Mouse (Mus musculus) midbrain, embryonic 16.5 days (tissue): ENCODE data around the gene Commd9. TPM values are rescaled to one million over a fixed set of nuclear protein-coding genes. Genes with fewer than 3 reads are reported as not detected.

Experiments used
- ATAC-seq: fragments of 200-750 bp; cut with Nextera tagmentation; 2 replicates; pipeline ENCODE4 v1.8.0; 2017; ENCODE audit warnings: moderate TSS enrichment
- H3K27ac ChIP-seq: fragments of 300-500 bp; sonication (generic); 2 replicates; pipeline ENCODE4 v1.5.1; 2014; ENCODE audit warnings: mild to moderate bottlenecking, low read length, mixed read lengths
- H3K27me3 ChIP-seq: fragments of 300-500 bp; sonication (generic); 2 replicates; pipeline ENCODE4 v1.6.1; 2014; ENCODE audit warnings: low read depth, low read length, mixed read lengths; ENCODE audit not compliant: control insufficient read depth, insufficient read depth
- H3K36me3 ChIP-seq: fragments of 300-500 bp; sonication (generic); 2 replicates; pipeline ENCODE4 v1.6.1; 2014; ENCODE audit warnings: mild to moderate bottlenecking, low read length, moderate library complexity, mixed read lengths; ENCODE audit not compliant: control insufficient read depth, insufficient read depth
- H3K4me1 ChIP-seq: fragments of 300-500 bp; sonication (generic); 2 replicates; pipeline ENCODE4 v1.6.1; 2014; ENCODE audit warnings: mild to moderate bottlenecking, low read length, mixed read lengths; ENCODE audit not compliant: control insufficient read depth, insufficient read depth
- H3K4me2 ChIP-seq: fragments of 300-500 bp; sonication (generic); 2 replicates; pipeline ENCODE4 v1.6.1; 2014; ENCODE audit warnings: mild to moderate bottlenecking, low read length, mixed read lengths
- H3K4me3 ChIP-seq: fragments of 300-500 bp; sonication (generic); 2 replicates; pipeline ENCODE4 v1.5.1; 2014; ENCODE audit warnings: low read depth, mild to moderate bottlenecking, low read length, moderate library complexity, mixed read lengths
- H3K9ac ChIP-seq: fragments of 300-500 bp; sonication (generic); 2 replicates; pipeline ENCODE4 v1.6.1; 2014; ENCODE audit warnings: low read depth, low read length, mixed read lengths
- H3K9me3 ChIP-seq: fragments of 300-500 bp; sonication (generic); replicated peaks from 2 replicates; pipeline ENCODE4 v1.6.1; 2014; ENCODE audit warnings: mild to moderate bottlenecking, low read length, mixed read lengths; ENCODE audit not compliant: control insufficient read depth, poor library complexity, severe bottlenecking
- WGBS: fragments of 180-500 bp; shearing (Covaris S2); extraction: QIAGEN DNeasy Blood & Tissue Kit; methylation state at CpG from one replicate; pipeline ENCODE4 v1.1.7; 2014; 5-methylcytosine and 5-hydroxymethylcytosine counted together
- polyA plus RNA-seq: library from polyadenylated mRNA; unstranded; fragments of >200 nt; fragmentation: Nextera tagmentation; extraction: Ambion mirVana; gene quantifications from 2 replicates; pipeline ENCODE4 v1.2.1, GENCODE M21; 2015

Commd9 gene
- polyA plus RNA-seq, 1 experiment from 2014 or later: 119 TPM

DNA sequence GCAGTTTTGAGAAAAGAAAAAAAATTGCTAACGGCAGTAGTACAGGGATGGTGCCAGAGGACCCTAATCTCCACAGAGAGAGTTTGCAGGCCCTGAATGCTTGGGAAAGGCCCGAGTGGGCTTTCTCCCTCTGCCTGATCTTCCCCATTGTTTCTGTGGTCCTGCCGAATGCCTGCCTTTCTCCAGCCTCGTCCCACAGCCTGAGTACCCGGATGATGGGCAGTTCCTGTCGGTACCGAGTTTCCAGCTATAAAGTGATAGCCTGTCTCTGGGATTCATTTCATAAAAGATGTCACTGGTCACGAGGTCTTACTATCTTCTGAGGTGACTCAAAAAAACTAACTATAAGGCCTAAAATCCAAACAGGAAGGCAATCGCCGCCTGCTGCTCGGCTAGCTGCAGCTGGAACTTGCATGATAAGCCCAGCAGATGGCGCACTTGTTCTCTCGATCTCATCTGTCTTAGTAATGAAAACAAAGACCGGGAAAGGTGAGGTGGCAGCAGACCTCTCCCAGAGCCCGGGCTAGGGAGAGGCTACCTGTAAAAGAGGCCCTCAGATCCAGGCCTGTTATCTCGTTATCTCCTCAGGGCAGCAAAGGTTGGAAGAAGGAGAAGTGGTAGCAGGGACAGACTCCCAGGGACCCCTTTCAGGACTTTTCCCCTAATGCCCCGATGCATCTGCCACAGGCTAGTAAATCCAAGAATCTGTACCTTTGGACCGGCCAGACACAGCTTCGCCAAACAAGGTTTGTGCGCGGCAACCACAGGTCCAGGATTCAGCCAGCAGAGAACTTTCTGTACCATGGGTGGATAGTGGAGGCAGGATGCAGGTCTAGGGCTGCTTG lies 19.7 kb downstream of the Commd9 start:
- ATAC-seq: peak; percentile 85
- peaks cover 8% of the 10 kb centered on the region for H3K4me1 ChIP-seq
- 11% methylated on average over 21 of the region's 21 CpGs for WGBS
- no peaks in the 10 kb centered on the region for H3K36me3 ChIP-seq
- H3K27ac ChIP-seq: peak overlapping the region; percentile 43
- no peaks in the 10 kb centered on the region for H3K9me3 ChIP-seq
- H3K27me3 ChIP-seq: no peaks in the 10 kb centered on the region
- H3K4me3 ChIP-seq: peak overlapping the region; percentile 3; the same call in 1 of the 2 replicates
- peak overlapping the region; percentile 44 for H3K4me2 ChIP-seq
- H3K9ac ChIP-seq: peak overlapping the region; percentile 49

DNA sequence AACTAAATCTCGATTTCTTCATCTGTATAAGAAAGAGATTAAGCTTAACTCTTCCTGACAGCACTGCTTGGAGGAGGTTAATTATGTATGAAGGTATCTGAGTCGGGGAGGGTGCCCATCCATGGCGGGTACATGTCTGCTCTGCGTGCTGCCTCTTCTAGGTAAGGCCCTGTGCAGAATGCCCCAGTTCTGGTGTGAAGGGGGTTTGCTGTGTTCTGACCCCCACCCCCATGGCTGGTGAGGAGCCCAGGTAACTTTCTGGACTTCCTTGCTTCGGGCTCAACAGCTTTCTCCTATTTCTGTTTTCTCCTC lies 20.3 kb downstream of the Commd9 start:
- H3K27ac ChIP-seq: peak overlapping the region; percentile 43
- no peaks in the 10 kb centered on the region for H3K9me3 ChIP-seq
- H3K36me3 ChIP-seq: no peaks in the 10 kb centered on the region
- peaks cover 8% of the 10 kb centered on the region for H3K4me1 ChIP-seq
- H3K4me2 ChIP-seq: peak overlapping the region; percentile 44
- no peak overlapping the region for H3K4me3 ChIP-seq
- H3K9ac ChIP-seq: peak overlapping the region; percentile 42
- H3K27me3 ChIP-seq: no peaks in the 10 kb centered on the region
- peak; percentile 63 for ATAC-seq
- WGBS: 35% methylated on average over 5 of the region's 5 CpGs

DNA sequence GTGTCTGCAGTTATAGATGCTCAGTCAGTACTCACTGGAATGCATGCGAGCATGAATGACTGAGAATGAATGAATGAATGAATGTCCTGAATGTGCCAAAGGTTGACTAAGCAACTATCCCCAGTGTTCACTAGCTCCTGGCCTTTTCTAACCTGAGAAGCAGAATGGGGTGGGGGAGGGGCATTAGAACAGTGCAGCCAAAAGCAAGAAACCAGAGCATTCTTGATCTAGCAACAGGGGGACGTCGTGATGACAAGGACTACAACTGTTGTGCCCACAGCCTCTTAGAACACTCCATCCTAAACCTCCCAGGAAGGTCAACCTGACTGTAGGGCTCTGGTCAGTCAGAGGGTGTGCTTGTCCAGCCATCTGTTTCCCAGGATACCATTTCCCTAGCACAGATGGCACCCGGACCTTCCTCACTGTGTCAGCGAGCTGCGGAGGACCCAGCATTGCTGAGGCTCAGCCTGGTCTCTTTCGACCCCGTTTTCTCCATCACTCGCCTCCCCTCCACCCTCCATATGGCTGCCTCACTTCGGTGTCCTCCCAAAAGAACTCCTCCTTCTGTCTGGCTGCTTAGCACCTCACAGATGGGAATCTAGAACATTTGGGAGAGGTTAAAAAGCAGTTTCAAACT lies 21.5 kb downstream of the Commd9 start:
- no peak overlapping the region for H3K9ac ChIP-seq
- 74% methylated on average over 10 of the region's 10 CpGs for WGBS
- H3K36me3 ChIP-seq: no peaks in the 10 kb centered on the region

DNA sequence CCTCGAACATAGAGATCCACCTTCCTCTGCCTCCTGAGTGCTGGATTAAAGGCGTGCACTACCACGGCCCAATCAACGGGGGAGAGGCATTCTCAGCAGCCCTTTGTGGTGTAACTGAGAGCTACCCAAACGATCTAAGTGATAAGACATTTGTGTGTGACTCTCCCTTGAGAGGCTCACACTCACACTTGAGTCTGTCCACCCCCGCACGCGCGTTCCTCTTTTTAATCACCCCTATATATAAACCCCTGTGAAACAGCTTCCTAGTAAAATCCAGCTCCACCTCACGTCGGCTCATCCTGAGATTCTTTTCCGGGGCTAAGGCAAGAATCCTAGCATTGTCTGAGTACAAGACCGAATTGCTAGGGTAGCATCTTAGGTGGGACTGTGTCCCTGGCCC lies 22.7 kb downstream of the Commd9 start:
- H3K27ac ChIP-seq: no peak overlapping the region
- H3K9me3 ChIP-seq: 0 out of 2 replicates have a peak, but pooled peaks cover 2% of the 10 kb centered on the region
- WGBS: 71% methylated on average over 13 of the region's 13 CpGs
- no peak overlapping the region for H3K9ac ChIP-seq
- H3K27me3 ChIP-seq: no peaks in the 10 kb centered on the region
- no peak for ATAC-seq
- H3K4me3 ChIP-seq: no peak overlapping the region
- no peaks in the 10 kb centered on the region for H3K36me3 ChIP-seq
- H3K4me2 ChIP-seq: no peak overlapping the region
- peaks cover 8% of the 10 kb centered on the region for H3K4me1 ChIP-seq

More for the DNA sequence above, 21.5 kb downstream of the Commd9 start:
- H3K27me3 ChIP-seq: no peaks in the 10 kb centered on the region
- no peak for ATAC-seq
- H3K9me3 ChIP-seq: 0 out of 2 replicates have a peak, but pooled peaks cover 2% of the 10 kb centered on the region
- H3K4me3 ChIP-seq: no peak overlapping the region
- H3K4me2 ChIP-seq: no peak overlapping the region
- no peak overlapping the region for H3K27ac ChIP-seq
- H3K4me1 ChIP-seq: peaks cover 8% of the 10 kb centered on the region

DNA sequence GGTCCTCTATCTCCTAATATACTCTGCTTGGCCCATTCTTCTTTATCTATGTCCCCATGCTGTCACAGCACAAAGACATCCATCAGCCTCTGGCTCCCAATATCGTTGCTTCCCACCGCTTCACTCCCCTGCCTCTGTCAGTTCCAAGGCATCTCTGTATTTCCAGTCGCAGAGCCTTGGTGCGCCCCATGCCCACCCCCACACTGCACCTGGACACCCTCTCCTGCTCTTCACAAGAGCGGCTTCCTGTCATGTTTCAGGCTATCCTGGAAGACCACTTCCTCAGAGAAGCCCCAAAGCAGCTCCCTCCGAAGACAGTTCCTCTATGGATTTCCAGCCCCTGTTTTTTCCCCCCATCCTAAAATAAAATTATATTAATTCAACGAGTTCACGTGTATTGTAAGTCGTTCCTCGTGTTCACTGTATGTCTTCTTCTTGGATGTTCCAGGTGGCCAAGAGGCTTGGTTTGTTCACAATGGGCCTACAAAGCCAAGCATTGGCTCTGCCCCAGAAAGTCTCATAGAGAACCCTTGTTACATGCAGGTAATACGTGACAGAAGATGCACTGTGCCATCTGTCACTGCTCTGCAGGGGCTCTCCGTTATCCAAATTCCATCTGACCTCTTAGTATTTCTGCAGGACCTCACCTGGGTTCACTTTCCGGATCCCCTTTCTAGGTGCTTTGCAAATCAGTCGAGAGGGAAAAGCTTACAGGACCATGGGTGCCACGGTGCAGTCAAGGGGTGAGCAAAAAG lies 23.5 kb downstream of the Commd9 start:
- no peak for ATAC-seq
- Histone ChIP-seq H3K4me3 (no peak overlapping the region), H3K9me3 (0 out of 2 replicates have a peak, but pooled peaks cover 2% of the 10 kb centered on the region), H3K27me3 (no peaks in the 10 kb centered on the region), H3K9ac (no peak overlapping the region), H3K4me1 (peaks cover 8% of the 10 kb centered on the region), H3K4me2 (no peak overlapping the region), H3K36me3 (no peaks in the 10 kb centered on the region), H3K27ac (no peak overlapping the region)
- WGBS: 83% methylated on average over 15 of the region's 15 CpGs

DNA sequence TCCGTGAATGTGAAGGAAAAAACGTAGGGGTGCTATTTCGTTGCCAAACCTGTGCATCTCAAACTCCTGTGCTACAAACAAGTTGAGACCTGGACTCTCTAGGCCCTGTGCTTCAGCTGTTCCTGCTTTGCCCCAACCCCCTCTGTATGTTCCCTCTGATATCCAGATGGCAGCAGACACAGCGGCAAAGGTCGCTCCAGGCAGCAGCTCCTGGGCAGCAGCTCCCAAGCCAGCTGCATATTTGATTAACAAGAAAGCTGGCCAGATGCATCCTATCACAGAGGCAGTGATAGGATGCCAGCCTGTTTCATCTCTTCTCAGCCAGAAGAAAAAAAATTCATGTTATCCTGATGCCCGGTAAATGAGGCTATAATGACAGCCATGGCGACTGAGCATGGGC lies 32.5 kb downstream of the Commd9 start:
- 65% methylated on average over 7 of the region's 7 CpGs for WGBS
- Histone ChIP-seq H3K36me3 (no peaks in the 10 kb centered on the region), H3K27ac (peak overlapping the region; percentile 37; the same call in 1 of the 2 replicates), H3K9ac (no peak overlapping the region), H3K4me3 (no peak overlapping the region), H3K9me3 (no peaks in the 10 kb centered on the region), H3K4me2 (no peak overlapping the region), H3K27me3 (no peaks in the 10 kb centered on the region), H3K4me1 (peaks cover 4% of the 10 kb centered on the region)
- peak; percentile 66; the same call in 1 of the 2 replicates for ATAC-seq

DNA sequence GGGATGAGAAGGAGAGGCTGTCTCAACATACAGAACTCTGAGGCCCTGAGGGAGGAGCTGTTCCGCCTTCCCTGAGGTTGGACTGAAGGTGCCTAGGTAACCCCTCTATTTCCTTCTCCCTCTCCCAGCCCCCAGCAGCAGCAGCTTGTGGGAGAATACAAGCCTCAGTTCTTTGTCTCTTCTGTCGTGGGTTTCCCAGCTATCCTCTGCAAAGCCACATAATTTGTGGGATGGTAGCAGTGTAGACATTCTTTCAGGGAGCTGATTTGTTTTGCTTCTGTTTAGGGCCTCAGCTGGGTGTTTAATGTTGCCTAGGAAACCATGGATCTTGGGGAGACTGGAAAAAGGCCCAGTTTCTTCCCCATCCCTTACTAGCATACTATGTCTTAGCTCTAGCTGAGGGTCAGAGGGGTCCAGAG lies 34.1 kb downstream of the Commd9 start:
- no peak for ATAC-seq
- Histone ChIP-seq H3K4me1 (peaks cover 4% of the 10 kb centered on the region), H3K4me2 (no peak overlapping the region), H3K27ac (peak overlapping the region; percentile 1; the same call in 1 of the 2 replicates), H3K36me3 (no peaks in the 10 kb centered on the region), H3K9ac (no peak overlapping the region), H3K4me3 (no peak overlapping the region), H3K27me3 (no peaks in the 10 kb centered on the region), H3K9me3 (no peaks in the 10 kb centered on the region)
- WGBS: 30% methylated on average over 2 of the region's 2 CpGs

DNA sequence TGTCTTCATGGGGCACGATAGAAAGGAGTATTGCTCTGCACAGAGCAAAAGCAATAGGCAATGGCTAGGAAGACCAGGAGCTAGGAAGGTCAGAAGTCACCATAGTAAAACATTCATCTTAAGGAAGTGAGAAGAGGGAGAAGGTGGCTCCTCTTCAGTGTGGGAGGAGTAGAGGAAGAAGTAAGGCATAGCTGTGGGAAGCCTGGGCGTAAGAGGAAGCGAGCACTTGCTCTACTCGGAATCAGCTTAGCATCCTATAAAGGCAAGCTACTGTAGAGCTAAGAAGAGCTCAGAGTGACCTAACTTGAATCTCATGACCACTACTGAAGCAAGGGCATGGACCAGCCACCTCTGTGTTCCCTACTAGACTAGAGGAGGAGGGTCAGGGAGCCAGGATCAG lies 36.3 kb downstream of the Commd9 start:
- no peak overlapping the region for H3K27ac ChIP-seq
- peaks cover 7% of the 10 kb centered on the region for H3K4me1 ChIP-seq
- no peak for ATAC-seq

More for the DNA sequence above, 36.3 kb downstream of the Commd9 start:
- H3K36me3 ChIP-seq: no peaks in the 10 kb centered on the region
- no peak overlapping the region for H3K9ac ChIP-seq
- no peaks in the 10 kb centered on the region for H3K27me3 ChIP-seq
- WGBS: 96% methylated on average over 4 of the region's 4 CpGs
- H3K4me3 ChIP-seq: no peak overlapping the region
- no peak overlapping the region for H3K4me2 ChIP-seq
- H3K9me3 ChIP-seq: no peaks in the 10 kb centered on the region
